Mouse (Mus musculus) heart, postnatal 14 days (tissue): ENCODE measurements around the gene Sertad1. TPM values are rescaled to one million over a fixed set of nuclear protein-coding genes. Genes with fewer than 3 reads are reported as not detected.

Source experiments
- DNase-seq, 2 experiments: peaks; one replicate each; pipeline ENCODE4 v3.0.0; 2021 to 2022
- intact Hi-C: fragments of 180-260 bp; cut with DNase I; formaldehyde crosslinking; loops from one replicate; pipeline ENCODE4 v1.15.1; 2025
- long read RNA-seq, 2 experiments: library from polyadenylated mRNA; stranded (forward); transcript quantifications; one replicate each; pipeline ENCODE4 v2.0.0; 2021
- total RNA-seq, 2 experiments: library from RNA; stranded (reverse); gene quantifications; 2 replicates each; pipeline ENCODE4 v1.2.3; 2021

Sertad1 gene
- 10 to 100 TPM; 10.9 to 11.4 TPM for total RNA-seq
- long read RNA-seq, experiment 1, transcript Sertad1-201 (2 exons, 1,233 nt), result major isoform, 5 of 7 reads
- long read RNA-seq, experiment 1, partial matches to known transcripts, result 0 of 7 reads
- long read RNA-seq, experiment 1, other reads (novel, unspliced or antisense), result 2 of 7 reads
- long read RNA-seq, experiment 2, transcript Sertad1-201 (2 exons, 1,233 nt), result major isoform, 6 of 6 reads
- long read RNA-seq, experiment 2, partial matches to known transcripts, result 0 of 6 reads
- long read RNA-seq, experiment 2, other reads (novel, unspliced or antisense), result 0 of 6 reads

GRCm38 (mm10) chr7:27486770-27487697, at the start of gene Sertad1:
TSS of gene Sertad1 (plus strand) at chr7:27486910.
- intact Hi-C loops, result loop anchor here (10.0 kb wide), 1 partner anchor 322 kb away; the partner anchor contains the start of gene Egln2
- DNase-seq, result peak; percentile 100

DNA sequence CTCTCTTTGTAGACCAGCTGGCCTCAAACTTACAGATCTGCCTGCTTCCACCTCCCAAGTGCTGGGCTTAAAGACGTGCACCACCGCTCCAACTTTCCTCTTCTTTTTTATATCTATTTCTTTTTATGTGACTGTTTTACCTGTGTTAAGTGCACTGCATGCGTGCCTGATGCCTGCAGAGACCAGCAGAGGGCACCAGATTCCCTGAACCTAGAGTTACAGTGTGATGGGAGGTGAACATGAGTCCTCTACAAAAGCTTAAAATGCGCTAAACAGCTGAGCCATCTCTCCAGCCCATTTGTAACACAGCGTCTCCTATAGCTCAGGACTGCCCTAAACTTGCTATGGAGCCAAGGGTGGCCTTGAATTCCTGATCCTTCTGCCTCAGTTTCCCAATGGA, 49.2 kb upstream of the Sertad1 start:
- DNase-seq, result peak in 1 of 2 experiments; percentile 8
- intact Hi-C loops, result loop anchor here (5.0 kb wide), 1 partner anchor 90 kb away; no protein-coding TSS in a partner anchor

- intact Hi-C loops, result no loop called here
- no peak for DNase-seq
Measured at GRCm38 (mm10) chr7:27440014-27440413, 46.7 kb upstream of the Sertad1 start.

- intact Hi-C loops, result loop anchor here (2.0 to 5.0 kb wide), 4 partner anchors 39 to 109 kb away; partner anchors contain the start of gene Ltbp4
- no peak for DNase-seq
Measured at GRCm38 (mm10) chr7:27446051-27446450, 40.7 kb upstream of the Sertad1 start.

GRCm38 (mm10) chr7:27446521-27447418, 39.9 kb upstream of the Sertad1 start:
- peak in 1 of 2 experiments; percentile 17 for DNase-seq
- intact Hi-C loops, result loop anchor here (2.0 to 5.0 kb wide), 4 partner anchors 39 to 110 kb away; partner anchors contain the start of gene Ltbp4

DNA sequence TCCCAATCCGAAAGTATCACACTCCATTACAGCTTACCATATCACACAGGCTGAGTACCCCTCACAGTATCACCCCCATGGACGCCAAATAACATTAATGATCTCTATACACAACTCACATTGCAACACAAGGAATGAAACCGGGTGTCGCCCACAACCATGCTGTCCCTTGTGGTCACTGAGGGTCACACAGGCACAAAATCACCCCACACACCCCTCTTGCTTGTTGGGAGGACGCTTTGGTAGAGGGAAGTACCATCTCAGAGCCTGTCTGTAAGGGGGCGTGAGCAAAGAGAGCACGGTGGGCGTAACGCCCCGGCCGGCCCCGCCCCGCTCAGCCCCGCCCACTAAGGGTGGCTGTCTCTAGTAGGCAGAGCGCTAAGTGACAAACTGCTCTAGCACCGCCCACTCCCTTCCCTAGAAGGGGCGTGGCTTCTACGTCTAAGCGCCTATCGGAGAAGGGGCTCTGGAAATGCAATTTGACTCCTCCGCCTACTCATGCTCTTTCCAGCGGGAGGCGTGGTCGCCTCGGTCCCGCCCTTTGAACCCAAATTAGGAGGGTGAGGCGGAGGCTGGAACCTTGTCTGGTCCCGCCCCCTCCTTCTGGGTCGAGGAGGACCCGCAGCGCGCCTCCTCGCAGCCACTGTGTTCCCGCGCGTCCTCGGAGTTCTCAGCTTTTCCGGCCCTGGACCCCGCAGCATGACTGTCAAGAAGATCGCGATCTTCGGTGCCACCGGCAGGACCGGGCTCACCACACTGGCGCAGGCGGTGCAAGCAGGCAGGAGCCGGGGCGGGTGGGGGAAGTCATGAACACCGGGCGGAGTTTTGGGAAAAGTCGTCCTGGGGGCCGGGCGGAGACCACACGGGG, 39.1 kb upstream of the Sertad1 start, which contains the start of the genes Sptbn4 and Blvrb:
TSS of gene Sptbn4 (minus strand) at position 268 of the 868 bp plus-strand sequence.
TSS of gene Blvrb (plus strand) at position 560 of the 868 bp plus-strand sequence.
- intact Hi-C loops, result loop anchor here (2.0 to 5.0 kb wide), 5 partner anchors 25 to 111 kb away; partner anchors contain the start of genes Ltbp4 and Sertad3
- DNase-seq, result peak; percentile 96 to 98

DNA sequence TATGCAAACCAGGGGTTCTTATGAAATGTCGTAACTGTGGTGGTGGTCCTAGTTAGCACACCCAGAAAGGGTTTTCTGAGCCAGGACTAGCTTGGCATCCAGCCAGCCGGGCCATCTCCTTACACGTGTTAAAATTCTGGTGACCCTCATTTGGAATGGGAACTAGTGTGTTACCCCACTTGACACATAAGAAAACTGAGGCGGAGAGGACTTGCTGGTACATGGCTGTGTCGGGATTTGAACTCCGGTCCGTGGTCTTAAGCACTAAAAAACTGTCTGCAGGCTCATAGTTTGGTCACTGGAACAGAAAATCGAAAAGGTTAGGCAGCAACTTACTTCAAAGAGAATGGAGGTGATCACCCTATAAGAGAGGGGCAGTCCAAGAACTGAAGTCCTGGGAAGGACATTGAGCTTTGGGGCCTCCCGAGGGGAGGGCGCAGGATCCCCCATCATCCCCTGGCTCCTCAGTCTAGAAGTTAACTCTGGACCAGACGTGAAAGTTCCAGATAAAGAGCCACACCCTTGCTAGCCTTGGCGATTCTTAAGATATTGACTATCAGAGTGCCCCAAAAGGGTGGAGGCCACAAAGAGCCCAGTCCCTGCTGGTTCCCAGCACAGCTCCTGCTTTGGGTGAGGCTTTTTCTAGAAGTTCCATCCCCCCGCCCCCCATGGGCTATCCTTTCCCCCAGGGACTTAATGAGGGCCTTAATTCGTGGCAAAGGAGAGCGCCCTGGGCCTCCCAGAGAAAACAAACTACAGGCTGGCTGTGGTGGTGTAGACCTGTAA, 38.1 kb upstream of the Sertad1 start:
- peak; percentile 18 to 37 for DNase-seq

GRCm38 (mm10) chr7:27449256-27449862, 37.4 kb upstream of the Sertad1 start:
- intact Hi-C loops, result loop anchor here (2.0 to 5.0 kb wide), 4 partner anchors 23 to 87 kb away; partner anchors contain the start of gene Sertad3
- peak; percentile 72 to 86 for DNase-seq

More for the DNA sequence above, 38.1 kb upstream of the Sertad1 start:
- intact Hi-C loops, result loop anchor here (2.0 to 5.0 kb wide), 4 partner anchors 24 to 86 kb away; partner anchors contain the start of gene Sertad3

- intact Hi-C loops, result no loop called here
- DNase-seq, result no peak
Measured at GRCm38 (mm10) chr7:27451359-27451758, 35.4 kb upstream of the Sertad1 start.

GRCm38 (mm10) chr7:27452206-27452770, 34.4 kb upstream of the Sertad1 start:
- intact Hi-C loops, result no loop called here
- no peak for DNase-seq

- no peak for DNase-seq
- intact Hi-C loops, result no loop called here
Measured at GRCm38 (mm10) chr7:27454461-27455121, 32.1 kb upstream of the Sertad1 start.

GRCm38 (mm10) chr7:27455273-27455672, 31.4 kb upstream of the Sertad1 start:
- intact Hi-C loops, result no loop called here
- no peak for DNase-seq

DNA sequence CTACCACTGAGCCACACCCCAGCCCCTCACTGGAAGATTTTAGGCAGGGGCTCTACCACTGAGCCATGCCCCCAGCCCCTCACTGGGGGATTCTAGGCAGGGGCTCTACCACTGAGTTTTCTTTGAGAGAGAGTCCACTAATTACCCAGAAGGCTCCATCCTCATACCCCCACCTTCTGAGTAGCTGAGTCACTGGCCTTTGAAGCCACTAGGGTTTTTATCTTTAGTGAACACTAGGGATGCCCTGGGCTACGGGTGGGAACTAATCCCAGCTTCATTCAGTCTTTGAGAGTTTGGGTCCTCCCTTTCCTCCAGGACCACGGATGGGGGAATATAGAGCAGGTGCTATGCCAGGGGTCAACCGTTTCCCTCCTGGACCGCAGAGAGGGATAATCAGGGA, 28.1 kb upstream of the Sertad1 start:
- intact Hi-C loops, result no loop called here
- DNase-seq, result no peak

- intact Hi-C loops, result no loop called here
- no peak for DNase-seq
Measured at GRCm38 (mm10) chr7:27459640-27460039, 27.1 kb upstream of the Sertad1 start.

DNA sequence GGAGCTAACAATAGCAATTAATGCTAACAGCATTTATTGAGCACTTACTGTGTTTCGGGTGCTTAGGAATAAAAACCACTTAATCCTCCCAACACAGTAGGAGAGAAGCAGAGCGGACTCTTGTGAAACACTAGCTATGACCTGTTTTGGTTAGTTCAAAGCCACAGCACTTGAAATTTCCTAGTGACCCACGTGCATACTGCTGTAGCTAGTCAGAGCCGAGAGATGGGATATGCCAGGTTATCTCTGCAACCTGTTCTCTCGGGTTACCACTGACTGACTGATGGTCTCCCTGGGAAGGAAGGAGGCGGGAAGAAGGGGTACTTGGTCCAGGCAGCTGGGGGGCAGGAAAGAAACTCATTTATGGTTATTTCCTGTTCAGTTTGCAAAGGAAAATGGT, 26.2 kb upstream of the Sertad1 start:
- intact Hi-C loops, result no loop called here
- no peak for DNase-seq

DNA sequence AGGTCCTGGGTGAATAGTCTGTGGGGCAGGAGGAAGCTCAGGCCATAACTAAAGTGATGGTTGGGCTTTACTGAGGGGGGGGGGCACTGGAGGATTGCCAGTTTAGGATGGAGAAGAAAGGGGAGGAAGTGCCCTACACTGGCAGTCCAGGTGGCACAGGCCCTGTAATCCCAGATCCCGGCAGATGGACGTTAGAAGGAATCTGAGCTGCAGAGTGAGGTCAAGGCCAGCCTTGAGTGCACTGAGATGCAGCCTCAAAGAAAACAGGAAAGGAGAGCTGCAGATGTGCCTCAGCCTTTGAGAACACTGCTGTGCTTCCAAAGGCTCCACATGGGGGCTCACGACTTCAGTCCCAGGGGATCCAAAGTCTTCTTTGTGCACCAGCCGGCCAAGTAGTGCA, 19.1 kb upstream of the Sertad1 start:
- DNase-seq, result no peak
- intact Hi-C loops, result no loop called here
